Mouse (Mus musculus) liver, embryonic 14.5 days (tissue): ENCODE results near the gene Cldn9. TPM values are rescaled to one million over a fixed set of nuclear protein-coding genes. Genes with fewer than 3 reads are reported as not detected.

ENCODE experiments used
- ATAC-seq: fragments of 200-750 bp; cut with Nextera tagmentation; 2 replicates; pipeline ENCODE4 v1.8.0; 2017; ENCODE audit warnings: moderate number of reproducible peaks, mild to moderate bottlenecking, moderate library complexity; ENCODE audit not compliant: insufficient read depth
- DNase-seq, 3 experiments: peaks; one replicate each; pipeline ENCODE4 v3.0.0-alpha.2; 2012 to 2013; ENCODE audit warnings: low read depth in 3 of 3, low spot score in 3 of 3
- H3K27ac ChIP-seq: fragments of 300-500 bp; sonication (generic); 2 replicates; pipeline ENCODE4 v1.5.1; 2014; ENCODE audit warnings: moderate library complexity, mild to moderate bottlenecking, control low read depth, inconsistent platforms
- H3K27me3 ChIP-seq: fragments of 300-500 bp; sonication (generic); 2 replicates; pipeline ENCODE4 v1.6.1; 2014; ENCODE audit warnings: mild to moderate bottlenecking, low read length, moderate library complexity; ENCODE audit not compliant: control insufficient read depth, insufficient read depth
- H3K36me3 ChIP-seq: fragments of 300-500 bp; sonication (generic); replicated peaks from 2 replicates; pipeline ENCODE4 v1.6.1; 2014; ENCODE audit warnings: low read depth; ENCODE audit not compliant: control insufficient read depth, insufficient read depth
- H3K4me1 ChIP-seq, 2 experiments: fragments of 200-500 bp in 1 of 2; fragments of 300-500 bp in 1 of 2; sonication (generic) in 1 of 2; replicated peaks; 2 replicates each; pipeline ENCODE4 v1.6.1; 2012 to 2014; ENCODE audit warnings: antibody characterized with exemption in 1 of 2, inconsistent platforms in 1 of 2, low read length in 1 of 2; ENCODE audit not compliant: control insufficient read depth in 2 of 2, insufficient read depth in 2 of 2
- H3K4me2 ChIP-seq: fragments of 300-500 bp; sonication (generic); 2 replicates; pipeline ENCODE4 v1.6.1; 2014; ENCODE audit warnings: low read depth, mild to moderate bottlenecking, control low read depth, moderate library complexity
- H3K4me3 ChIP-seq, 2 experiments: fragments of 200-500 bp in 1 of 2; fragments of 300-500 bp in 1 of 2; sonication (generic) in 1 of 2; 2 replicates each; pipeline ENCODE4 v1.5.1; 2012 to 2014; ENCODE audit warnings: low read depth in 2 of 2, low read length in 2 of 2, mild to moderate bottlenecking in 2 of 2, control low read depth in 1 of 2, inconsistent platforms in 1 of 2, moderate library complexity in 1 of 2; ENCODE audit not compliant: insufficient read depth in 1 of 2
- H3K9ac ChIP-seq: fragments of 300-500 bp; sonication (generic); replicated peaks from 2 replicates; pipeline ENCODE4 v1.6.1; 2014; ENCODE audit warnings: mild to moderate bottlenecking, control low read depth, moderate library complexity
- H3K9me3 ChIP-seq: fragments of 300-500 bp; sonication (generic); 2 replicates; pipeline ENCODE4 v1.6.1; 2016; ENCODE audit warnings: low read length, mixed read lengths; ENCODE audit not compliant: control insufficient read depth
- CTCF ChIP-seq: IDR thresholded peaks from 2 replicates; pipeline ENCODE4 v1.5.1; 2016; ENCODE audit warnings: antibody characterized with exemption, low read depth, control low read depth
- EP300 ChIP-seq: IDR thresholded peaks from 2 replicates; pipeline ENCODE4 v1.6.1; 2016; ENCODE audit warnings: antibody characterized with exemption, low read depth
- WGBS: fragments of 180-500 bp; shearing (Covaris S2); extraction: QIAGEN DNeasy Blood & Tissue Kit; methylation state at CpG from one replicate; pipeline ENCODE4 v1.1.7; 2014; ENCODE audit not compliant: insufficient replicate concordance; 5-methylcytosine and 5-hydroxymethylcytosine counted together
- polyA plus RNA-seq, 2 experiments: library from polyadenylated mRNA; depleted of rRNA in 1 of 2; stranded (reverse) in 1 of 2; unstranded in 1 of 2; fragments of >200 nt; fragmentation: Nextera tagmentation in 1 of 2; extraction: Ambion mirVana in 1 of 2; gene quantifications; 2 replicates each; pipeline versions ENCODE4 v1.2.1 to v1.2.3; 2012 to 2014

Cldn9 gene
- polyA plus RNA-seq, 2 experiments, result 0.04 TPM; not detected in 1

DNA sequence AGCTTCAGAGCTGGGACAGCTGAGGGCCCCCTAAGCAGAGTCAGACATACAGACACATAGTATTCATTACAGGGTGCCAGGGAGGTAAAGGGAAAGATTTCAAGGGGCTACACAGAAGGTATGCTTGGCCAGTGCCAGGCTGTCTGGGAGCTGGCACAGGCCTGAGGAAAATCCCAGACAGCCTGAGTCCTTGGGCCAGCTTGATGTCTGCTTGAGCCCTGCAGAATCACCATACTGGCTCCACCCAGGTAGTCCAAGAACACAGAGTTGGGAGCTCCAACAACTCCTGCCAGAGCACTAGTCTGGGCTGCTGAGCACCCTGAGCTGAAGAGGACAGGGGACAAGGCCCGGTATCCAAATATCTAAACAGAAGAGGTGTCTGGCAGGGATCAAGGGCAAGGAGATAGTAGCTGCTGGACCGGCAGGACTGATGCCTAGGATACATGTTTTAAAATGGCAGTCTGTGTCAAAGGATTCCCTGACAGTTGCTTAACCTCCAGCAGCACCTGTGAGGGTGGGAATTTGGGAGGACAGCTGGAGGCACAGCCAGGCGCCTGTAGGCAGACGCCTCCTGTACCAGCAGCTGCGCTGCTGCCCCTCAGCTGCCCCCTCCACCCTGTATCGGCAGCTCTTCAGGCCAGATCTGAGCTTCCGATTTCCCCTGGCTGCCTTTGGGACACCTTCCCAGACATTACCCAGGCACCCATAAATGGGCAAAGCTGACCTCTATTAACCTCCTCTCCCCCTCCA, 38.7 kb upstream of the Cldn9 start, which contains the start of gene 1520401A03Rik:
Gene 1520401A03Rik, minus strand, starts transcription at position 408 of the 750 bp plus-strand sequence.
- no peak for TF ChIP-seq CTCF
- TF ChIP-seq EP300, result no peak
- no peak within 1 kb of the TSS for H3K9ac ChIP-seq
- ATAC-seq, result no peak

DNA sequence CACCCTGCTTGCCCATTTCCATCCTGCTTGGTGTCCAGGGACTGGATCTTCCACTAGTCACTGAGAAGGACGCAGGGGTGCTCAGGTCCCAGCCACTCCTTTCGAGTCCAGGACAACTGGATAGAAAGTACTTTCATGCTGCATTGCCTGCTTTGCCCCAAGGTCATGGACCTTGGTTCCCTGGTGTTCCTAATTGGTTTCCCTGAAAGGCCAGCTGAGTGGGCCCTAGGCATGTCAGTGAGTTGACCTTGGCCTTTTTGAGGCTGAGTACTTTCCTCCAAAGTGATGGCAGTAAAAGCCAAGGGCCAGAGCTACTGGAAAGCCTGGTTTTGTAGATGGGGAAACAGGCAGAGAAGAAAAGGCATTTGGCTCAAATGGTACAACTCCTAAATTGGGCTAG, 38.1 kb upstream of the Cldn9 start:
- H3K27me3 ChIP-seq, result no peaks in the 10 kb centered on the region
- no peak for DNase-seq
- H3K4me3 ChIP-seq, result no peak overlapping the region
- no peaks in the 10 kb centered on the region for H3K9me3 ChIP-seq
- no peaks in the 10 kb centered on the region for H3K36me3 ChIP-seq
- no peak overlapping the region for H3K27ac ChIP-seq
- TF ChIP-seq CTCF (no peak), EP300 (no peak)
- ATAC-seq, result no peak
- peaks cover 8 to 13% of the 10 kb centered on the region in 2 experiments for H3K4me1 ChIP-seq
- H3K9ac ChIP-seq, result no peak overlapping the region
- H3K4me2 ChIP-seq, result no peak overlapping the region
- WGBS, result 70% methylated on average over 2 of the region's 2 CpGs

More for the DNA sequence above, 38.7 kb upstream of the Cldn9 start, which contains the start of gene 1520401A03Rik:
- no peak within 1 kb of the TSS for H3K27ac ChIP-seq
- H3K27me3 ChIP-seq, result no peaks in the 10 kb centered on the region
- H3K4me3 ChIP-seq, result no peak within 1 kb of the TSS
- H3K36me3 ChIP-seq, result no peaks in the 10 kb centered on the region
- no peak for DNase-seq
- no peak within 1 kb of the TSS for H3K4me2 ChIP-seq
- H3K9me3 ChIP-seq, result no peaks in the 10 kb centered on the region
- H3K4me1 ChIP-seq, result peaks cover 8 to 16% of the 10 kb centered on the region in 2 experiments
- WGBS, result 74% methylated on average over 7 of the region's 7 CpGs

GRCm38 (mm10) chr17:23719455-23719854, 35.6 kb upstream of the Cldn9 start:
- H3K9ac ChIP-seq, result no peak overlapping the region

DNA sequence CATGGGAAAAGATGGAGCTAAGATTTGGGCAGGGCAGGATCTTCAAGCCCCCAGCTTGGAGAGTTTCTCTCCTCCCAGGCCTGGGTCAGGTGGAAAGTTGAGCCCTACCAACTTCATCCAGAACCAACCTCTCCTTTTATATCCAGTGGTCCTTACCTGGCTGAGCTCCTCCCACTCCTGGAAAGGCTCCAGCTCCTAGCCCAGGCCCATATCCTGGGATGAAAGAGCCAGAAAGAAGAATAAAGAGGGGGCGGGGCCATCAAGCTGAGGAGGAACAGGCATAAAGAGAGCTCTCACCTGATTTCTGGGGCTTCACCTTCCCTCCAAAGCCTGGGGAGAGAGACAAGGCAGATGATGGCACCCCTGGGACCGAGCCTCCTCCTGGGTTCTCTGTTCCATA, 33.2 kb upstream of the Cldn9 start:
- 20% methylated on average over 2 of the region's 2 CpGs for WGBS
- H3K36me3 ChIP-seq, result no peaks in the 10 kb centered on the region
- H3K9me3 ChIP-seq, result no peaks in the 10 kb centered on the region
- H3K9ac ChIP-seq, result no peak overlapping the region
- TF ChIP-seq EP300 (no peak), CTCF (no peak)
- H3K4me2 ChIP-seq, result no peak overlapping the region
- H3K4me1 ChIP-seq, result peaks cover 0 to 3% of the 10 kb centered on the region in 2 experiments; a peak in 1 of 4 replicates
- DNase-seq, result no peak
- H3K27ac ChIP-seq, result no peak overlapping the region
- no peak overlapping the region for H3K4me3 ChIP-seq
- ATAC-seq, result no peak
- no peaks in the 10 kb centered on the region for H3K27me3 ChIP-seq

More at GRCm38 (mm10) chr17:23719455-23719854, 35.6 kb upstream of the Cldn9 start:
- 23% methylated on average over 1 of the region's 1 CpGs for WGBS
- no peak overlapping the region for H3K4me2 ChIP-seq
- TF ChIP-seq CTCF, result no peak
- H3K4me3 ChIP-seq, result no peak overlapping the region
- H3K4me1 ChIP-seq, result peaks cover 0 to 3% of the 10 kb centered on the region in 2 experiments; a peak in 1 of 4 replicates
- H3K27ac ChIP-seq, result no peak overlapping the region
- H3K9me3 ChIP-seq, result no peaks in the 10 kb centered on the region
- no peaks in the 10 kb centered on the region for H3K27me3 ChIP-seq
- ATAC-seq (no peak), DNase-seq (no peak)
- no peaks in the 10 kb centered on the region for H3K36me3 ChIP-seq

DNA sequence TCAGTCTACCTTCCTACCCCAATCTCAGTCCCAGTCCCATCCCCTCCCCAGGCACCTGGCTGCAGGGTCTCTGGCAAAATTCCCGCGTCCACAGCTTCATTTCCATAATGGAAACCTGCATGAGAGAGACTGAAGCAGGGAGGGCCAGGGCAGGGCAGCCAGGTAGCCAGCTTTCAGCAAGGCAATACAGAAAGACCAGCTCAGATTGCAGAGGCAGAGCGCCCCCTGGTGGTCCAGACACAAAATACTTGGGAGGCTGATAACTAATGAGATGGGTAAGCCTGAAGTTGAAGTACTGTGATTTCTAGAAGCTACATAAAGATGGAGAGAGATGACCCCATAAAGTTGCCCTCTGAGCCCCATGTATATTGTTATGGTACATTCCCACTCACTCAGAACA, 22.4 kb upstream of the Cldn9 start:
- H3K27ac ChIP-seq, result no peak overlapping the region
- no peaks in the 10 kb centered on the region for H3K36me3 ChIP-seq
- DNase-seq, result peak; percentile 30 to 40 (median 33)
- H3K4me2 ChIP-seq, result no peak overlapping the region
- H3K27me3 ChIP-seq, result peaks cover under 1% of the 10 kb centered on the region
- 0% methylated on average over 3 of the region's 3 CpGs for WGBS
- TF ChIP-seq EP300 (no peak), CTCF (peak; percentile 93)
- ATAC-seq, result no peak
- no peaks in the 10 kb centered on the region for H3K9me3 ChIP-seq
- no peak overlapping the region for H3K4me3 ChIP-seq
- H3K9ac ChIP-seq, result no peak overlapping the region
- H3K4me1 ChIP-seq, result no peaks in the 10 kb centered on the region
